Mouse (Mus musculus) adrenal gland, postnatal 14 days (tissue): ENCODE measurements around the gene Ptprn2. TPM values are rescaled to one million over a fixed set of nuclear protein-coding genes. Genes with fewer than 3 reads are reported as not detected.
A peak's percentile ranks its signal among the peaks of the same experiment; 100 is the strongest.

ENCODE experiments used
- DNase-seq: peaks from one replicate; pipeline ENCODE4 v3.0.0; 2021; ENCODE audit warnings: mixed read lengths
- total RNA-seq: library from RNA; stranded (reverse); gene quantifications from 2 replicates; pipeline ENCODE4 v1.2.3, GENCODE M21; 2021

Ptprn2 gene
- total RNA-seq, 1 experiment from 2014 or later, result 15.4 TPM

DNA sequence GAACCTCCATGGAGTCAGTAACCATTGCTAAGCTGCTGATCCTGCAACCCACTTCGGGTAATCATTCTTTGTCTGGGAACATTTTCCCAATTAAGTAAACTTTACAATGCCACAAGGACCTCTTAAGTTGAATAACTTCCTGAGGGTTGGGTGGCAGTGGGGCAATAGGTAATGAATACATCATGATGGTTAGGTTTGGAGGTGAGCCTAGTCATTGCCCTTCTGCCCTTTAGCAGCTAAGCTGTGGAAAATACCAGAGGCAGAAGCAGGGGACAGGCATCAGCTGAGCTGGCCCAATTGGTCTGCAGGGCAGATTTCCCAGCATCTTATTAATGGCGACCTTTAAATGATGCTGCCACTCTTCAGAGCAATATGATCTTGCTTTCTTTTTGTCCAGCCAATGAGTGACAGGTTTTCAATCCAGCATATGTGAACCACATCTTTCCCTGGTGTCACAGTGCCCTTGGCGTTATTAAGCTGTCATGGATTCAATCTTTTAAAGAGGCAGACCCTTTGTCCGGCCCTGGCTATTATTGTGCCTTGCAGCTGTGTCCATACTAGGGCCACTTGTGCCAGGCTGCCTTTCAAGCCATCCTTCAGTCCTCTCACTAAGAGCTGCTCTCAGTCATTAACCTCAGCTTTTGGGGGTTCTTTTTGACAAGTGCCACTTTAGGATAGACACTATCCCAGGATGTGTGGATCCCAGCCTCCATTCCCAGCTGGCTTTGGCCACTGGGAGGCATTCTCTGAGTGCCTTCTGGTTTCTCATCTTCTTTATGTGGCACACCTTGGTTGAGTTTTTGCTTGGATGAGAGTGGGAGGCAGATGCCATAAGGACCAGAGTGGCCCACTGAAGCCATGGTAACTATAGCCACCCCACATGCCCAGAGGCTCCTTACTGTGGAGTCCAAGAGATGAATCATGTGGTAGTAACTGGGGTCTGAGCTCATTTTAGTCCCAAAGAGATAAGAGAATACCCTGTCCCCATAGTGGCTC, 292.9 kb downstream of the Ptprn2 start:
- no peak for DNase-seq

DNA sequence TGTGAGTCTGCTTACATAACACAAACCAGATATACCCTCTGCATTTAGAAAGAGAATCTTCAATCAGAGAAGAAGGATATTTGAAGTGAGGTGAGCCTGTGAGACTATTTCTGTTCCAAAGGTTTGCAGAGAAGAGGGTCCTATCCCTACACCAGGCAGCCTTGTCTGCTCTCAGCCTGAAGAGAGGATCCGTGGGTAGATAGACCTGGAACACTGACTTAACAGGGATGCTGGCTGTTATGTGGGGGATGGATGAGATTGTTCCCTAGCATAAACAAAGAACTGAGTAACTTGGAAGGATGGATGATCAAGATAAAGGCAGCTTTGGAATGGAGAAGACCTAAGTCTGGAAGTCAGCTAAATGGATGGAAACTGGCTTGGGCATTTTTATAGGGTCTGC, 294.9 kb downstream of the Ptprn2 start:
- DNase-seq, result no peak

DNA sequence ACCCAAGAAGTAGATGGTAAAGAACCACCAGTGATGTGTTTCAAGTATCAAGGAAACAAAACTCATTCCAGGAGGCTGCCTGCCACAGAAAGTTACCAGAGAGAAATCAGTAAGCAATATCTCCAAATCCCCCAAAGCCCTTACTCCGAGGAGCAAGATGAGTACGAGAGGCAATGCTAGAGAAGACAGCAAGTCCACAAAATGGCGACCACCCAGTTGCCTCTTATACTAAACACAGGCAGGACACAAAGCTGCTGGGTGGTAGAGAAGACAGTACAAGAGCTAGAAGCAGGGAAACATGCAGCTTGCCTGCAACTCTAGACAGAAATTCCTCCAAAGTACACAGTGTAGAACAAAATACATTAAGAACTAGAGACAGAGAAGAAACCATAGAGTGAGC, 300.2 kb downstream of the Ptprn2 start:
- DNase-seq, result no peak

DNA sequence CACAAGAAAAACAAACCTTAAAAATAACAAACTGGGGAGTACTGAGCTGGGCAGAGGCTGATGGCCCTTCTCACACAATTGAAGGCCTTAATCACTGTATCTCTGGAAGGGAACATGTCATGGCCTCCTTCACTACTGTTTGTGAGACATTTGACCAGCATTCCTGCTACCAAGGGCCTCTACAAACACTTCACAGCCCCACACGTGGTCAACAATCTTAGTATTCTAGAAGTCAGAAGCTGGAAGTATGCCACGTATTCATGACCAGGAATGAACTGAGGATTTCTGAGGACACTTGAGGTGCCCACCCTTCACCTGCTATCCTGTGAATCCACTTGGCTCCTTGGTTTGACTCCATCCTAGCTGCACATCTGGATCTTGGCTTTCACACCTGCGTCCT, 302.8 kb downstream of the Ptprn2 start:
- DNase-seq, result no peak

DNA sequence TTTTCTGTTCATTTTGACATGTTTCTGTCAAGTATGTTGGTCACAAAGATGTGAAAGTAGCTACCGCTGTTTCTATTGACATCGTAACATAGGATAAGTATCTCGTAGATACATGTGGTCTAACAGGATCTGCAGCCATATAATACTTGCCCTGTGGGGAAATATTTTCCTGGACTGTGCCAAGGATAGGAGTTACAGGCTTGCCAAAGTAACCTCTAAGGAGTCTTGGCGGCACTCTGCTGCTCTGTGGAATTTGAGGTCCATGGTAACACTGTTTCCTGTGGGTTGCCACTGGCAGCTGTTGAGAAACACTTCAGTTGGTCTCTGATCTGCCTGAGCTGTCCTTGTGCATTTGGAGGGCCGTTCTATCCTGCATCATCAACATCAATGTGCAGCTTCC, 317.8 kb downstream of the Ptprn2 start:
- DNase-seq, result no peak

DNA sequence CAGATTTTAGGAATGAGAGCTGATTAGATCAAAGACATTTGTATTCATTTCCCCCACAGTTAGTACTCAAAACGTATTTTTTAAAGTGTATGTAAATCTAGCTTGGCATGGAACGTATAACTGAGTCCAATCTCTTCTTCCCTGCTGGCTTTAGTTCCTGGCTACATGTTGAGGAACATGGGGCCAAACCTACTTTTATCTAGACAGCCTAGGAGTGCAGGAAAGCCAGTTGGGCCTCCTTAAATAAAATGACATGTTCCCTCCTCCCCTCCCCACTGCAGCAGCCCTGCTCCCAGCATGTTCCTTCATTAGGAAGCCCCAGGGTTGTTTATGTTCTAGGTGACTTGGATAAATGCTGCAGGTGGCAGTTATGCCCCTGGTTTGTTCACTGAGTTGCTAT, 319.2 kb downstream of the Ptprn2 start:
- DNase-seq, result no peak

DNA sequence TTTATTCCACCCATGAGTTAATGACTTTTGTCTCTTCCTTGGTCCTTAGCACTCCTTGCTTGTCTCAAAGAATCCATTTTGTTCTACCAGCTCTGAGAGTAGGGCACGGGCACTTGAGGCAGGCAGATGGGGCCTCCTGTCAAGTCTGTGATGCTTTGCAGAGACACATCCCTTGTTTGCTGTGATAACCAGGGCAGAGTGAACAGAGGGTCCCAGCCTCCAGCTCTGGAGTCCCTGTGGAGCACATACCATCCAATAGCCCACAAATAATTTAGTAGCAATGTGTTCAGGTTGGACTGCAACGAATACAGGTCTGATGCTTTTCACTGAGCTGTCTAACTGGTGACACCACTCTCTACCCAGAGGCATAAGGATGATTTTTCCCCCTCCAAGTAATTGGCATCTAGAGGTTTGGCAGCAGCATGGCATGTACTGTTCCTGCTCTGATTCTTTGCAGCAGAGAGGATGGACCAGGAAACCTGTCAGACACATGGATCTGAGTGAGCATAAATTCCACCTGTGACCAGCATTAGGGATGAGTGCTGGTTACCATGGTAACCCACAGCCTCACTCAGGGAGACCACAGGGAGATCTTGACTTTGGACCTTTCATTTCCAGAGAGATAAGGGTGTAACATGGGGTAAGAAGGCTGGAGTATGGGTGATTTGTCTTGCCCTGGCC, 319.7 kb downstream of the Ptprn2 start:
- no peak for DNase-seq

DNA sequence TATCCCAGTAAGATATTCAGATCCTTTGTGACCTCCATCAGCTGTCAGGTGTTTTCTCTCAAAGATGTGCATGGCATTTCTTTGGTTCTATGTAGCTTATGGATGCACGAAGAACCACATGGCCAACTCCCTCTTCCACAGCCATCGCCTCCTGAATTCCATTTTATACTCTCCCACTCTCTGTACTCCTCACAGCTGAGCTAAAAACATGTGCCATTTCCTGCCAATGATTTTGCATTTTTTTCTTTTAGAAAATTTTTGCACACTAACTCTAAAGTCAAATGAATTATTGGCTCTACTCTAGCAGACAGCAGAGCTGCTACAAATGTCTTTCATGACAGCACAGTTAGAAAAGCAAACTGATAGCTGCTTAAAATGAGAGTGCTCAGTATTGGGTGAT, 320.6 kb downstream of the Ptprn2 start:
- DNase-seq, result no peak

DNA sequence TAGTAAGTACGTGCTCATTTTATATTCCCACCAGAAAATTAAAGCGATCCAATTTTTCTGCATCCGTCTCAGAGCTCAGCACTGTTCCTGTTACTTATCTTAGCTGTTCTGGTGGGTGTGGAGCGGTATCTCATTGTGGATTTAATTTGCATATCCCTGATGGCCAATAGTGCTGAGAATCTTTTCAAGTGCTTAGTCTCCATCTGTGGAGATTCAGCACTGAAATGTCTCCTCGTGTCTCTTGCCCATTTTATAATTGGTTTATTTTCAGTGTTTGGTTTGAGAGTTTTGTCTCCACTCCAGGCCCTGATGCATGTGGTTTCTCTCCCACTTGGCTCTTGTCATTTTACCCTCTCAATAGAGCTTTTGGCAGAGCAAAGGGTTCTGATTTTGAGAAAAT, 327.5 kb downstream of the Ptprn2 start:
- no peak for DNase-seq

DNA sequence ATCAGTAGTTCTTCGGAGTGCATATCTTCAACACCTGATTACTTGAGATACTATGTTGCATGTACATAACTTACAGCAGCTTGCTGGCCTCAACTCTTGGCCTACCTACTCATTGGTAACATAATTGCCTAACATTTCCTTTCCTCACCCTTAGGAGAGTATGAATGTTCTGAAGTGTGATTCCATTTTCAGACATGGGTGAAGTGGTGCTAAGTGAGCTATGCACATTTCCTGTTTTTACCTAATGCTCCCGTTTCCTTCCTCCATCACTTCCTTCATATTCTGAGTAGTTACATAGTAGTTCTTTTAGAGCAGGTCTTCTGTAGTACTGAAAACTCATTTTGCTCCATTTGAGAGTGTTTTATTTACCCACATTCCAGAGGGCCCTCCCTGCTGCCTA, 334.3 kb downstream of the Ptprn2 start:
- DNase-seq, result no peak

DNA sequence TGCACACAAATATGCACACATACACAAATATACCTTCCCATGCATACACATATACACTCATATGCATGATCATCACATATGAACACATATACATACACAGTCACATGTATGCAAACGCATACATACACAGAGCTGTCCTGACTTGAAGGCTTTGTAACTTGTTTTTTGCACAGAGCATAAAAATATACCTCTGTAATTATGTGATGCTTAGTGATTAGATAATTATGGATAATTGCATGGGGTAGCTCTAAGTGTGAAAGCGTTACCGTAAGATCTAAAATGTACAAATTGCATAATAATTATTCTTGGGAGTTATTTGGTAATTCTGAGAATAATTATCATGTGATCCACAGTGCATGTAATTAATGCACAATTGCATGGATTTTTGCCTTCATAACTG, 337.8 kb downstream of the Ptprn2 start:
- no peak for DNase-seq

DNA sequence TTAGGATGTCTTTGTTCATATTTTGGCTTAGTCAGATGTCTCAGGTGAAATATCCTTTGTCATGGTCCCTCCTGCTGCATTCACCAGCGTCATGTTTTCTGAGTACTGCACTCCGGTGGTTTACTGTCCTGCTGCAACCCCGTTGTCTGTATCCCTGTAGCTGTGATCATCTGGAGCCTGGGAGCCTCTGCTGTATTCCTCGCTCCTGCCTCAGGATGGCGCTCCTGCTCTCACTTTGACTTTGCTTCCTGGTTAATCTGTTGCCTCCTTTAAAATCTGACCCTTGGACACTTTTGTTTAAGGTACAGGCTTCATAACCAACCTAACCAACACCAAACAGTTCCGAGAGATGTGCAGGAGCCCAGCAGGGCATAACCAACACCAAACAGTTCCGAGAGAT, 342.2 kb downstream of the Ptprn2 start:
- no peak for DNase-seq

DNA sequence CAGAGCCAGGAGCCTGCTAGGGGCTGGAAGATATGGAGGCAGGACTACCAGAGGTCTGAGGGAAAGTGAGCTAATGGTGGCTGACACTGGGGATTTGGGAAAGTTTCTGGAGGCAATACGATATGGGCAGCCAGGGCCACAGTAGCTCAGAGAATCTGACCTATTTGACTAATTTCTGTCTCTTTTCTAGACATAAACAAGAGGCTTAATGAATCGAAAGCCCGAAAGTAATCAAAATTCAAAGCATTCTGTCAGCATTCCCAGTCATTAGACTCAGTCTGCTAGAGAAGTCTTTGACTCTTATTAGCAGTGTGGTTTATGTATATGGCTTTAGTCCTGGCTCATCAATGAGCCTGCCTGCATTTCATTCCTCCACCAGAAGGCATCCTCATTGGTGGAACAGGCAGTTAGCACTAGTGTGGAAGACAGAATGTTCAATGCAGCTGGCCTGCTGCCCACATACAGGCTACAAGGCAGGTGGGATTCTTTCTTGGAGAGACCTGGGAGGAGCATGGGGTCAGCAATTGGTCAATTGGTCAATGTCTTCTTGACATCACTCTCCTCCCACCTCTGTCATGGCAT, 353.2 kb downstream of the Ptprn2 start:
- no peak for DNase-seq

DNA sequence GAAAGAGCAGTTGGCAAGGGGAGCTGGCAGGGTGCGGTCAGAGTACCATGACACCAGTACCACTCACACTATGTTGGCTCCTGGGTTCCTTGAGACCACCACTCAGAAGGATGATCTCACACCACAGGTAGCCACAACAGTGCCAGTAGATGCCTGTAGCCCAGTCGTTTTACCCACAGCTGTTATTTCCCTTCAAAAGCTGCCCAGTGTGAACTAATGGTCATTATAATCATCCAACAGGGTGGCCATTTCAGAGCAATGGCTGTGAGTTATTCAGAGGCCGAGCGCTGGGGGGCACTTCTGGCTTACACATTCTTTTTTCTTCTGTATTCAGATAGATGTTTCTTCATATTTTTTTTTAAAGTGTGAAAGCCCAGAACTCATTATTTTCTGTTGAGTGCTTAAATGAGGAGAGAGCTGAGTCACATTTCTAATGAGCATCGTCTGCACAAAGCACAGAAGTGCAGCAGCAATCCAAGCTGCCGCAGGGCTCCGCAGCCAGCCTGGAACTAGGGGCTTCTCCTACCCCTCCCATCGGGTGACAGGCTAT, 357.3 kb downstream of the Ptprn2 start:
- no peak for DNase-seq

DNA sequence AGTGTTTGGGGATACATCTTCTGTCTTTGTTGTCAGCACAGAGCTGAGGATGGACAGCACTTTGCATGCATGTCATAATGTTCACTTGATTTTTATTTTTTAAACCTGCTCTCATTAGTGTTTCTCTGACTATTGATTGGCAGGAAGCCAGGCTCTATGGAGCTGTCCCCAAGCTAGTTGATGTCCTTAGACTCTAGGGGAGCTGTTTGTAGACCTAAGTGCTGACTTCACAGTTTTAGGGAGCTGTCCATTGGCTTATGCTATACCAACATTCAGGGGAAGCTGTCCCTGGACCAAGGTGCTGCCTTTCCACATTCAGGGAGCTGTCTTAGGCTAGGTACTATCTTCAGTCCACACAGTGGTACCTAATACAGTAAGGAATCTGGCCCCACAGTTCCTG, 360.7 kb downstream of the Ptprn2 start:
- DNase-seq, result peak; percentile 13

DNA sequence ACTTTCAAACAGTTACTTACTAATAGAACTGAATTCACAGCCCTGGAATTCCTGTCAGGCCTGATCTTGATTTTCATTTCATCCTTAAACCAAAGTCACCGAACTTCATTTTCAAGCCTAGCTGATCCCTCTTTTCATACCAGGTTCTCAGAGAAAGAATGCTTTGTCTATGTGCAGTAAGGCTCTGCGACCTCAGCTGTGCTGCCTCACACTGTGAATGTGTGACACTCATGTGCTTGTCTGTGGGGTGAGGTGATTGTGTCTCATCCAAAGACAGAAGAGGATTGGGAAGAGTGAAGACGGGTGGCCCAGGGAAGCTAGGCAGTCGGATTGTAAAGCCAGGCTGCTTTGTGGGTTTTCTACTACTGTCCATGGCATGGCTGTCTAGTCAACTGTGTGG, 361.5 kb downstream of the Ptprn2 start:
- no peak for DNase-seq

DNA sequence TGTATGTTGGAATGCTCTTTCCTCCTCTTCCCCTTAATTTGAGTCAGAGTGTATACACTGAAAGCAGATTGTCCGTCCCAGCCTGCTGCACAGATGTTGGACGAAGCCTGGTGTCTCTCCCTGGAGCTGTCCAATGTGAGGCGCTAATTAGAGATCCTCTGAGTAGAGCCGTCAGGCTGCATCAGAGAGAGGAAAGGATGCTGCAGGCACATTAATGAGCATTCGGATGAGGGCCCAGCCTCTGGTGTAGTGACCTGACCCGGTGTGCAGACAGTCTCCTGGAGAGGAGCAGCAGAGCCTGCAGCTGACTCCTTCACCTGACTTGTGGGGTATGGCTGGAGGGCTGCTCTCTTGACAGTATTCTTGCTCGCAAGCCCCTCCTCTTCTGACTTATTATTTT, 370.8 kb downstream of the Ptprn2 start:
- DNase-seq, result no peak

DNA sequence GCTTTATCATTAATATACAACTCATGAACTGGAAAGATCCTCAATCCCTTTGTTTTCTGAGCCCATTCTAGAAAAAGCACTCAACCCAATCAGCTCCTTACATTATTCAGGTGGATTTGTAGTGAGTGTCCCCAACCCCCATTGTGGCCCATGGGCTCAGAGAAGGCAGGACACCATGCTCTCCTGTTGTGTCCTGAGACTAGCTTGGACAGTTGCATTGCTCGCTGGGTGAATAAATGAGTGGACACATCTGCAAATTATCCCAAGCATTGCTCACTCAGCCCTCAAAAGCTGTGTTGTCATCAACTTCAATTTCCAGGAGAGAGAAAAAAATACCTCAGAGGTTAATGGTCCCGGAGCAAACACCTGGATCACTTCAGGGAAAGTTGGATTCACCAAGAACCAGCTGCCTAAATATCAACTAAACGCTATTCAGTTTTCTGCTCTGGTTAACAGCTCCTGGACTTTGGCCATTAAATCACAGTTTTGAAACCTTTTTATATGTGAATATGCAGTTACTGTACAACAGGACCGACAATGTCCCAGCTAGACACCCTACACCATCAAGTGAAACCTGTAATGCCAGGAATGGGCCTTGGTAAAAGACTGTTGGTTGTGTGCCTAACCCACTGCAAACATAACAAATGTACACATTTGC, 376.0 kb downstream of the Ptprn2 start:
- no peak for DNase-seq

DNA sequence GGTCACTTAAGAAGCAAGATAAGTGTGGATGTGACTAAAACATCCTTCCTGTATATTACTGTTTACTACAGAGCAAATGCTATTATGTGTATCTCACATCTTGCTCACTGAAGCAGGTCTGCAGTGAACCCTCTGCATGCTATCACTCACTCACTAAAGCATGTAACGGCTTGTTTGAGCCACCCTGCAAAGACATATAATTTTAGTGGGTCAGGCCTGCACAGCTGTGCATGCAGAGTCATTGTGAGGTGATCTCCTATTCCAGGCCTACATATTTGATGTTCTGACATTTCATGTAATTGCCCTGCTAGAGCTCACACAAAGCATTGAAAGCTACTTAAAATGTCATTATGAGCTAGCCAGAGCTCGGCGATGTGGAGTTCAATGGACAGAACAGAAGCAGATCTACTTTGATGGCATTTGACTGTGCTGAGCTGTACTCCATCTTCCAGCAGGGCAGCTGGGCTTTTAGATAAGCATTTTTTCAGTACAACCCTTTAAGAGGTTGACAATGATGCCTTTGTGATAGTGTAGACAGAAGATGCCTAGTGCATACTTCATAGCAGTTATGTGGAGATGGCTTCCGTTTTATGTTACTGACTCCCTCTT, 377.9 kb downstream of the Ptprn2 start:
- no peak for DNase-seq

DNA sequence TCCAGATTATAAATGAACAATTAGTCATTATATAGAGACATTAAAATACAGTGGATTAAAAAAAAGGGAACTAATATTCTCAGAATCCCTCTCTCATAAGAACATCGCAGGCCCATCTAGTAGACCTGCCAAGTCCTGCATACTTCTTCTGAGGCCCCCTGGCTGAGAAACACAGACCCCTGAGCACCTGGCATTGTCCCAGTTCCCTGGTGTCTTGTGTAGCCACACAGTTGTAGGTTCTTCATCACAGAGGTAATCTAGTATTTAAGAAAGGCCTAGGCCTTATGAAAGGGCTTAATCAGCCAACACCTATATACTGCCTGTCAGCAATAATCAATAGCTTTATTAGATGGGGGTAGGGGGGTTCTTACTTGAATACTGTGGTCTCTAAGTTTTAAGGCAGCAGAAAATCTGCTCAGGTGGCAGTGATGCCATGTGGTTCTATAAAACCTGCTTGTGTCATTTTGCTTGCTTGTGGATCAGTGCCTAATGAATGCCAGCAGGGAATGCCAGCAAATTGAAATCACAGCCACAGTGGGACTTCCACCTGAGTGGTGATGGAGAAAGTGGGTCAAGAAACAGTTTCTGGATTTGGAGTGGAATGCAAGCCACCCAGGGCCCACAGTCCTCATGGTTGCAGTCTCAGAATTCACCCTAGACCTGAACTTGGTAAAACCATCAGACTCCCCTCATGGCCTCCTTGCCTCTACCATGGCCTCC, 388.5 kb downstream of the Ptprn2 start:
- no peak for DNase-seq
